Mouse (Mus musculus) stomach, embryonic 14.5 days (tissue): ENCODE data around the gene Gpn2. TPM values are rescaled to one million over a fixed set of nuclear protein-coding genes. Genes with fewer than 3 reads are reported as not detected.

ENCODE experiments used
- ATAC-seq: fragments of 200-750 bp; cut with Nextera tagmentation; 2 replicates; pipeline ENCODE4 v1.8.0; 2017; ENCODE audit warnings: low read depth, moderate TSS enrichment; ENCODE audit not compliant: insufficient number of reproducible peaks, insufficient read depth, low FRiP score
- H3K27ac ChIP-seq: fragments of 300-500 bp; sonication (generic); 2 replicates; pipeline ENCODE4 v1.5.1; 2014; ENCODE audit warnings: mild to moderate bottlenecking, low read length, moderate library complexity, mixed read lengths
- H3K27me3 ChIP-seq: fragments of 300-500 bp; sonication (generic); 2 replicates; pipeline ENCODE4 v1.6.1; 2014; ENCODE audit warnings: low read length, control low read depth, mixed read lengths; ENCODE audit not compliant: control insufficient read depth, insufficient read depth
- H3K36me3 ChIP-seq: fragments of 300-500 bp; sonication (generic); 2 replicates; pipeline ENCODE4 v1.6.1; 2014; ENCODE audit warnings: mild to moderate bottlenecking, control low read depth, low read length, moderate library complexity, mixed read lengths; ENCODE audit not compliant: control insufficient read depth, insufficient read depth
- H3K4me1 ChIP-seq: fragments of 300-500 bp; sonication (generic); 2 replicates; pipeline ENCODE4 v1.6.1; 2014; ENCODE audit warnings: low read length, control low read depth, mixed read lengths; ENCODE audit not compliant: control insufficient read depth, insufficient read depth
- H3K4me2 ChIP-seq: fragments of 300-500 bp; sonication (generic); replicated peaks from 2 replicates; pipeline ENCODE4 v1.6.1; 2014; ENCODE audit warnings: low read depth, low read length, control low read depth
- H3K4me3 ChIP-seq: fragments of 300-500 bp; sonication (generic); 2 replicates; pipeline ENCODE4 v1.5.1; 2014; ENCODE audit warnings: low read depth, low read length, control low read depth
- H3K9ac ChIP-seq: fragments of 300-500 bp; sonication (generic); replicated peaks from 2 replicates; pipeline ENCODE4 v1.6.1; 2014; ENCODE audit warnings: low read depth, mild to moderate bottlenecking, control low read depth, low read length, moderate library complexity, mixed read lengths
- H3K9me3 ChIP-seq: fragments of 300-500 bp; sonication (generic); 2 replicates; pipeline ENCODE4 v1.6.1; 2016; ENCODE audit warnings: low read depth, low read length, control low read depth; ENCODE audit not compliant: control insufficient read depth
- WGBS: fragments of 180-500 bp; shearing (Covaris S2); extraction: QIAGEN DNeasy Blood & Tissue Kit; methylation state at CpG from one replicate; pipeline ENCODE4 v1.1.7; 2014; 5-methylcytosine and 5-hydroxymethylcytosine counted together
- polyA plus RNA-seq: library from polyadenylated mRNA; unstranded; fragments of >200 nt; fragmentation: Nextera tagmentation; extraction: Ambion mirVana; gene quantifications from 2 replicates; pipeline ENCODE4 v1.2.1, GENCODE M21; 2014

Gpn2 gene
- polyA plus RNA-seq, 1 experiment from 2014 or later: 17.7 TPM

DNA sequence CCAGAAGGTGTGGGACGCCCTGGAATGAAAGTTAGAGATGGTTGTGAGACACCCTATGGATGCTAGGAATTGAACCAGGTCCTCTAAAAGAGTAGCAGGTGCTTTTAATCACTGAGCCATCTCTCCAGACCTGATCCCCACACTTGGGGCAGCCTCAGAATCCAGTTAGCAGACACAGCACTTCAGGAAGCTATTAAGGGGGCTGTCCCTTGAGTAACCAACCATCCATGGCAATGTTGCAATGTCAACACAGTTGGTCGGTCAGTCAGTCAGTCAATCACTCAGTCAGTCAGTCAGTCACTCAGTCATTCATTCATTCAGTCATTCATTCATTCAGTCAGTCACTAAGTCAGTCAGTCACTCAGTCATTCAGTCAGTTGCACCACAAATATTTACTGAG, 44.4 kb downstream of the Gpn2 start:
- no peak for ATAC-seq
- Histone ChIP-seq H3K27me3 (no peaks in the 10 kb centered on the region), H3K9ac (no peak overlapping the region), H3K9me3 (no peaks in the 10 kb centered on the region), H3K4me2 (no peak overlapping the region), H3K4me1 (peaks cover 12% of the 10 kb centered on the region; the same call in 1 of the 2 replicates), H3K36me3 (peaks cover 17% of the 10 kb centered on the region), H3K27ac (no peak overlapping the region), H3K4me3 (no peak overlapping the region)
- WGBS: 81% methylated on average over 2 of the region's 2 CpGs

- H3K9me3 ChIP-seq: no peaks in the 10 kb centered on the region
- no peak overlapping the region for H3K27ac ChIP-seq
- H3K27me3 ChIP-seq: no peaks in the 10 kb centered on the region
- H3K9ac ChIP-seq: no peak overlapping the region
- H3K4me3 ChIP-seq: no peak overlapping the region
- H3K4me1 ChIP-seq: peaks cover 12% of the 10 kb centered on the region; the same call in 1 of the 2 replicates
- no peak overlapping the region for H3K4me2 ChIP-seq
- ATAC-seq: no peak
- peaks cover 17% of the 10 kb centered on the region for H3K36me3 ChIP-seq
- WGBS: 80% methylated on average over 7 of the region's 7 CpGs
Measured at GRCm38 (mm10) chr4:133629191-133629590, 45.0 kb downstream of the Gpn2 start.

GRCm38 (mm10) chr4:133630326-133630920, 46.3 kb downstream of the Gpn2 start:
- peaks cover 12% of the 10 kb centered on the region; the same call in 1 of the 2 replicates for H3K4me1 ChIP-seq
- H3K27me3 ChIP-seq: no peaks in the 10 kb centered on the region
- peaks cover 11% of the 10 kb centered on the region for H3K36me3 ChIP-seq
- no peak overlapping the region for H3K9ac ChIP-seq
- H3K9me3 ChIP-seq: no peaks in the 10 kb centered on the region
- WGBS: 90% methylated on average over 8 of the region's 8 CpGs
- no peak overlapping the region for H3K4me3 ChIP-seq
- ATAC-seq: no peak
- H3K4me2 ChIP-seq: no peak overlapping the region
- H3K27ac ChIP-seq: no peak overlapping the region

GRCm38 (mm10) chr4:133631071-133631768, 47.1 kb downstream of the Gpn2 start:
- H3K9me3 ChIP-seq: no peaks in the 10 kb centered on the region
- H3K4me3 ChIP-seq: no peak overlapping the region
- no peaks in the 10 kb centered on the region for H3K27me3 ChIP-seq
- no peak for ATAC-seq
- peak overlapping the region; percentile 58; the same call in 1 of the 2 replicates for H3K4me2 ChIP-seq
- no peak overlapping the region for H3K9ac ChIP-seq
- no peak overlapping the region for H3K27ac ChIP-seq
- peaks cover 12% of the 10 kb centered on the region; the same call in 1 of the 2 replicates for H3K4me1 ChIP-seq
- 81% methylated on average over 14 of the region's 14 CpGs for WGBS
- H3K36me3 ChIP-seq: peaks cover 7% of the 10 kb centered on the region; the same call in 1 of the 2 replicates

DNA sequence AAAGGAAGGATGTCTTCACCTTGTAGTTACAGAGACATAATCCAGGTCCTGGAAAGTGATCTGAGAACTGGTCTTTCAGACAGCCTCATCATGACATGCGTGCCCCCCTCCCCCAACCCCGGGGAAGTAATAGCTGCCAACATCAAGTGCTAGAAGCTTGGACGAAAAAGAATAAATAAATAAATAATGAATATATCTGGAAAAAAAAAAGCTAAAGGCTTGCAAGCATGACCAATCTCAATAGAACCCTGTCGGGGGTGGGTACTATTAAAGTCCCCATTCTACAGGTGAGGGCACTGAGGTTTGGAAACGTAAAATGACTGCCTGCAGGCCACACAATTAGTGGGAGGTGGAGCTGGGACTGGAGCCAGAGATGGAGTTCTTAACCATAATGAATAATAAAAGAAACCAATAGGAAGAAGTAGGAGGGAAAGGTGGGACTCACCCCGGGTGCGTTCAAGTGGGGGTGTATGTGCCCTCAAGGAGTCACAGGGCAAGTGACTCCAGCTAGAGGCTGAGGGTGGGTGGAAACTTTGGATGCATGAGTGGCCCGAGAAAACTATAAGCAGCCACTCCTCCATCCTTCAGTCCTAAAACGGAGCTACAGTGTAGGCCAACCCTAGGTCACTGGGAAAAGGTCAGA, 47.7 kb downstream of the Gpn2 start:
- 44% methylated on average over 9 of the region's 9 CpGs for WGBS
- Histone ChIP-seq H3K4me2 (peak overlapping the region; percentile 58), H3K27ac (no peak overlapping the region), H3K27me3 (no peaks in the 10 kb centered on the region), H3K4me1 (peaks cover 12% of the 10 kb centered on the region; the same call in 1 of the 2 replicates), H3K4me3 (peak overlapping the region; percentile 73), H3K36me3 (peaks cover 2% of the 10 kb centered on the region; the same call in 1 of the 2 replicates), H3K9me3 (no peaks in the 10 kb centered on the region), H3K9ac (peak overlapping the region; percentile 90; the same call in 1 of the 2 replicates)
- ATAC-seq: no peak

DNA sequence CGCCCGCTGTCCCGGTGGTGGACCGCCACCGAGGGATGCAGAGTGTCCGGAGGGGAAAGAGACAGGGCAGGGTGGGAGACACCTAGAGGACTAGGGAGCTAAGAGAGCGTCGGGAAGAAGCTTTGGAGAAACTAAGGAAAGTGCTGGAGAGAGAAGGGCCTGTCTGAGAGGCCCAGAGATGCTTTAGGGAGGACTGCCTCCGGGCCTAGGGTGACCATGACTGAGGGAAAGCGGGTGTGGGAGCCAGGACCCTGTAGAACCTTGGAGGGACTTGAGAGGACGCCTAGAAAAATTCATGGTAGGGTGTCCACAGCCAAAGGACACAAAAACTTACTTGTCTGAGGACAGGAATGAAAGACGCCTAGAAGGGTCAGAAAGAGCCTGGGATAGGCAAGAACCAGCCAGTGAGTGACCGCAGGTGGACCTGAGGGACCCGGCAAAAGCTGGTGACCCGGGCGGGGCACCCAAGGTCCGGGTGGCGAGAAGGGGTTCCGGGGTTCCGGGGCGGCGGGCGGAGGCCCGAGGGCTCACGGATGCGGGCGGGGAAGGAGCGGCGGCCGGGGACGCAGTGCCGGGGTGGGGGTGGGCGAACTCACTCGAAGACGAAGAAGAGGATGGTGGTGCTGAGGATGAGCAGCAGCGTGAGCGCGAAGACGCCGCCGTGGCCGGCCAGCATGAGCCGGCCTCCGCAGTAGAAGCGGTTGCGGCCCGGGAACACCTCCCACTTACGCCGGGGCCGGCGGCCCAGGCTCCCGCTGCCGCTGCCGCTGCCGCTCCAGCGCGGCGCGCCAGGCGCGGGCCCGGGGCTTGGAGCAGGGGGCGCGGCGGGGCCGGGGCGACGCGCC, 48.5 kb downstream of the Gpn2 start:
- 1% methylated on average over 57 of the region's 69 CpGs for WGBS
- ATAC-seq: peak; percentile 66
- H3K27me3 ChIP-seq: no peaks in the 10 kb centered on the region
- H3K4me1 ChIP-seq: peaks cover 12% of the 10 kb centered on the region; the same call in 1 of the 2 replicates
- H3K9me3 ChIP-seq: no peaks in the 10 kb centered on the region
- peak overlapping the region; percentile 73 for H3K4me3 ChIP-seq
- no peaks in the 10 kb centered on the region for H3K36me3 ChIP-seq
- peak overlapping the region; percentile 69; the same call in 1 of the 2 replicates for H3K27ac ChIP-seq
- H3K4me2 ChIP-seq: peak overlapping the region; percentile 58
- H3K9ac ChIP-seq: peak overlapping the region; percentile 90

DNA sequence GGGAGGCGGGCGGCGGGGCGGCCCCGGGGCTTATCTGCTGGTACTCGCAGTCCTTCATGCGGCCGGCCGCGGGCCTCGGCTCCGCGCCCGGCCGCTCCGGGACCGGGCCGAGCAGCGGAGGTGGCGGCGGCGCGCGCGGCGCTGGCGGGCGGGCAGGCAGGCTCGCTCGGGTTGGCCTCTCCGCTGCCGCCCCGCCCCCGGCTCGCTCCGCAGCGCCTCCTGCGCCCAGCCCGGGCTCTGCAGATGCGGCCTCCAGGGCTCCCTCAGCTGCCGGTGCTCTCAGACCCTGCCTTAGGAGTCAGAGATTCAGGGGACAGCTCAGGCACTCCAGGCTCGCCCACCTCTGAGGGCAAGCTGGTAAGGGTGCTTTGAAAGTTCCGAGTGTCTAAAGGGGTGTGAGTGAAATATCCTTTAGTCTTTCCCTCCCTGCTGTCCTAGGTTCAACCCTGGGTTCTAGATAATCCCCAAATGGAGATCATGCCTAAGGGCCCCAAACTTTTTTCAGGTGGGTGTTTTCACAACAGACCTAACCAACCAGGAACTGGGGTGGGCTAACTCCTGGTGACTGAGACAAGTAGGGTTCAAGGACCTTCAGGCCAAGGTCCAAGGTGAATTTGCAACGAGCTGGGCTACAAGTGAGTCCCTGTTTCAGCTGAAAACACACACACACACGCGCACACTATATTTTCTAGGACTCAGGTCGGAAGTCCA, 49.3 kb downstream of the Gpn2 start:
- H3K27ac ChIP-seq: 0 out of 2 replicates have a peak overlapping the region, but pooled peaks have one; percentile 69
- no peaks in the 10 kb centered on the region for H3K36me3 ChIP-seq
- H3K9me3 ChIP-seq: no peaks in the 10 kb centered on the region
- H3K9ac ChIP-seq: peak overlapping the region; percentile 90
- WGBS: 8% methylated on average over 40 of the region's 47 CpGs
- peak; percentile 87 for ATAC-seq
- no peaks in the 10 kb centered on the region for H3K27me3 ChIP-seq
- H3K4me1 ChIP-seq: peaks cover 12% of the 10 kb centered on the region; the same call in 1 of the 2 replicates
- H3K4me3 ChIP-seq: peak overlapping the region; percentile 73
- peak overlapping the region; percentile 58 for H3K4me2 ChIP-seq
